Mouse (Mus musculus): ENCODE data around the gene Slc6a18. TPM values are rescaled to one million over a fixed set of nuclear protein-coding genes. Genes with fewer than 3 reads are reported as not detected.
A peak's percentile ranks its signal among the peaks of the same experiment; 100 is the strongest.

The Slc6a18 gene
- polyA plus RNA-seq, 1 experiment from 2014 or later: not detected

GRCm38 (mm10) chr13:73675161-73675560, 2.7 kb downstream of the Slc6a18 start:
- ATAC-seq (ENCODE audit: low FRiP score): no peak
- no peak for DNase-seq (ENCODE audit: low spot score)
- Histone ChIP-seq H3K4me2 (replicated peaks) (no peak overlapping the region), H3K36me3 (replicated peaks; ENCODE audit: control insufficient read depth, insufficient read depth) (no peaks in the 10 kb centered on the region), H3K27me3 (ENCODE audit: control insufficient read depth, insufficient read depth, low read length) (no peaks in the 10 kb centered on the region), H3K4me1 (replicated peaks; ENCODE audit: control insufficient read depth, insufficient read depth, low read length) (no peaks in the 10 kb centered on the region), H3K4me3 (replicated peaks; ENCODE audit: low read length) (no peak overlapping the region), H3K27ac (no peak overlapping the region), H3K9ac (no peak overlapping the region), H3K9me3 (ENCODE audit: control insufficient read depth, low read length) (no peaks in the 10 kb centered on the region)
- 96% methylated on average over 7 of the region's 7 CpGs for WGBS

- no peak overlapping the region for H3K4me3 ChIP-seq (replicated peaks; ENCODE audit: low read length)
- no peak overlapping the region for H3K27ac ChIP-seq
- H3K4me2 ChIP-seq (replicated peaks): no peak overlapping the region
- ATAC-seq (ENCODE audit: low FRiP score) (no peak), DNase-seq (ENCODE audit: low spot score) (no peak)
- no peaks in the 10 kb centered on the region for H3K36me3 ChIP-seq (replicated peaks; ENCODE audit: control insufficient read depth, insufficient read depth)
- no peak overlapping the region for H3K9ac ChIP-seq
- 72% methylated on average over 2 of the region's 2 CpGs for WGBS
- no peaks in the 10 kb centered on the region for H3K4me1 ChIP-seq (replicated peaks; ENCODE audit: control insufficient read depth, insufficient read depth, low read length)
- H3K9me3 ChIP-seq (ENCODE audit: control insufficient read depth, low read length): no peaks in the 10 kb centered on the region
- no peaks in the 10 kb centered on the region for H3K27me3 ChIP-seq (ENCODE audit: control insufficient read depth, insufficient read depth, low read length)
Observed at GRCm38 (mm10) chr13:73660163-73660695, 17.6 kb downstream of the Slc6a18 start.

GRCm38 (mm10) chr13:73658953-73659352, 18.9 kb downstream of the Slc6a18 start:
- ATAC-seq (ENCODE audit: low FRiP score): no peak
- H3K4me2 ChIP-seq (replicated peaks): no peak overlapping the region
- no peak overlapping the region for H3K9ac ChIP-seq
- no peaks in the 10 kb centered on the region for H3K27me3 ChIP-seq (ENCODE audit: control insufficient read depth, insufficient read depth, low read length)
- H3K36me3 ChIP-seq (replicated peaks; ENCODE audit: control insufficient read depth, insufficient read depth): no peaks in the 10 kb centered on the region
- no peak overlapping the region for H3K27ac ChIP-seq
- H3K9me3 ChIP-seq (ENCODE audit: control insufficient read depth, low read length): no peaks in the 10 kb centered on the region
- H3K4me3 ChIP-seq (replicated peaks; ENCODE audit: low read length): no peak overlapping the region
- H3K4me1 ChIP-seq (replicated peaks; ENCODE audit: control insufficient read depth, insufficient read depth, low read length): no peaks in the 10 kb centered on the region
- 53% methylated on average over 2 of the region's 2 CpGs for WGBS
- DNase-seq (ENCODE audit: low spot score): no peak

GRCm38 (mm10) chr13:73654976-73655375, 22.8 kb downstream of the Slc6a18 start:
- Histone ChIP-seq H3K4me1 (replicated peaks; ENCODE audit: control insufficient read depth, insufficient read depth, low read length) (no peaks in the 10 kb centered on the region), H3K4me2 (replicated peaks) (no peak overlapping the region), H3K27ac (no peak overlapping the region), H3K9me3 (ENCODE audit: control insufficient read depth, low read length) (no peaks in the 10 kb centered on the region), H3K36me3 (replicated peaks; ENCODE audit: control insufficient read depth, insufficient read depth) (no peaks in the 10 kb centered on the region), H3K27me3 (ENCODE audit: control insufficient read depth, insufficient read depth, low read length) (no peaks in the 10 kb centered on the region), H3K9ac (no peak overlapping the region), H3K4me3 (replicated peaks; ENCODE audit: low read length) (no peak overlapping the region)
- WGBS: 85% methylated on average over 3 of the region's 3 CpGs
- DNase-seq (ENCODE audit: low spot score): no peak
- ATAC-seq (ENCODE audit: low FRiP score): no peak

GRCm38 (mm10) chr13:73653266-73653665, 24.6 kb downstream of the Slc6a18 start:
- Histone ChIP-seq H3K9ac (no peak overlapping the region), H3K27ac (no peak overlapping the region), H3K27me3 (ENCODE audit: control insufficient read depth, insufficient read depth, low read length) (no peaks in the 10 kb centered on the region), H3K4me1 (replicated peaks; ENCODE audit: control insufficient read depth, insufficient read depth, low read length) (no peaks in the 10 kb centered on the region), H3K4me3 (replicated peaks; ENCODE audit: low read length) (no peak overlapping the region), H3K36me3 (replicated peaks; ENCODE audit: control insufficient read depth, insufficient read depth) (peaks cover 6% of the 10 kb centered on the region; the same call in 1 of the 2 replicates), H3K4me2 (replicated peaks) (no peak overlapping the region), H3K9me3 (ENCODE audit: control insufficient read depth, low read length) (no peaks in the 10 kb centered on the region)
- ATAC-seq (ENCODE audit: low FRiP score): no peak
- 85% methylated on average over 3 of the region's 3 CpGs for whole genome bisulfite sequencing
- DNase-seq (ENCODE audit: low spot score): no peak

- no peaks in the 10 kb centered on the region for H3K27me3 ChIP-seq (ENCODE audit: control insufficient read depth, insufficient read depth, low read length)
- ATAC-seq (ENCODE audit: low FRiP score) (peak; percentile 48; the same call in 1 of the 2 replicates), DNase-seq (ENCODE audit: low spot score) (peak; percentile 63)
- H3K27ac ChIP-seq: no peak overlapping the region
- 38% methylated on average over 6 of the region's 6 CpGs for WGBS
- H3K9me3 ChIP-seq (ENCODE audit: control insufficient read depth, low read length): no peaks in the 10 kb centered on the region
- no peaks in the 10 kb centered on the region for H3K4me1 ChIP-seq (replicated peaks; ENCODE audit: control insufficient read depth, insufficient read depth, low read length)
- no peak overlapping the region for H3K4me2 ChIP-seq (replicated peaks)
- no peak overlapping the region for H3K4me3 ChIP-seq (replicated peaks; ENCODE audit: low read length)
- H3K9ac ChIP-seq: no peak overlapping the region
- H3K36me3 ChIP-seq (replicated peaks; ENCODE audit: control insufficient read depth, insufficient read depth): peaks cover 11% of the 10 kb centered on the region
Observed at GRCm38 (mm10) chr13:73646397-73647087, 31.3 kb downstream of the Slc6a18 start.

GRCm38 (mm10) chr13:73641296-73641695, 36.5 kb downstream of the Slc6a18 start:
- DNase-seq (ENCODE audit: low spot score) (no peak), ATAC-seq (ENCODE audit: low FRiP score) (no peak)
- Histone ChIP-seq H3K4me2 (replicated peaks) (no peak overlapping the region), H3K9ac (no peak overlapping the region), H3K4me1 (replicated peaks; ENCODE audit: control insufficient read depth, insufficient read depth, low read length) (no peaks in the 10 kb centered on the region), H3K27me3 (ENCODE audit: control insufficient read depth, insufficient read depth, low read length) (no peaks in the 10 kb centered on the region), H3K27ac (no peak overlapping the region), H3K4me3 (replicated peaks; ENCODE audit: low read length) (no peak overlapping the region), H3K36me3 (replicated peaks; ENCODE audit: control insufficient read depth, insufficient read depth) (peaks cover 3% of the 10 kb centered on the region; the same call in 1 of the 2 replicates), H3K9me3 (ENCODE audit: control insufficient read depth, low read length) (no peaks in the 10 kb centered on the region)
- WGBS: 90% methylated on average over 4 of the region's 4 CpGs

- ATAC-seq (ENCODE audit: low FRiP score) (no peak), DNase-seq (ENCODE audit: low spot score) (no peak)
- no peaks in the 10 kb centered on the region for H3K9me3 ChIP-seq (ENCODE audit: control insufficient read depth, low read length)
- peaks cover 22% of the 10 kb centered on the region for H3K36me3 ChIP-seq (replicated peaks; ENCODE audit: control insufficient read depth, insufficient read depth)
- H3K27ac ChIP-seq: no peak overlapping the region
- no peak overlapping the region for H3K4me2 ChIP-seq (replicated peaks)
- WGBS: 87% methylated on average over 5 of the region's 6 CpGs
- H3K27me3 ChIP-seq (ENCODE audit: control insufficient read depth, insufficient read depth, low read length): no peaks in the 10 kb centered on the region
- no peaks in the 10 kb centered on the region for H3K4me1 ChIP-seq (replicated peaks; ENCODE audit: control insufficient read depth, insufficient read depth, low read length)
- H3K9ac ChIP-seq: no peak overlapping the region
- H3K4me3 ChIP-seq (replicated peaks; ENCODE audit: low read length): no peak overlapping the region
Observed at GRCm38 (mm10) chr13:73637826-73638225, 40.0 kb downstream of the Slc6a18 start.

- Histone ChIP-seq H3K27me3 (ENCODE audit: control insufficient read depth, insufficient read depth, low read length) (no peaks in the 10 kb centered on the region), H3K4me2 (replicated peaks) (no peak overlapping the region), H3K4me1 (replicated peaks; ENCODE audit: control insufficient read depth, insufficient read depth, low read length) (peaks cover 28% of the 10 kb centered on the region), H3K9me3 (ENCODE audit: control insufficient read depth, low read length) (no peaks in the 10 kb centered on the region), H3K4me3 (replicated peaks; ENCODE audit: low read length) (no peak overlapping the region), H3K27ac (no peak overlapping the region), H3K36me3 (replicated peaks; ENCODE audit: control insufficient read depth, insufficient read depth) (peaks cover 22% of the 10 kb centered on the region), H3K9ac (no peak overlapping the region)
- 96% methylated on average over 3 of the region's 3 CpGs for WGBS
- DNase-seq (ENCODE audit: low spot score): no peak
- no peak for ATAC-seq (ENCODE audit: low FRiP score)
Observed at GRCm38 (mm10) chr13:73631837-73632236, 46.0 kb downstream of the Slc6a18 start.
